Mouse (Mus musculus): ENCODE results near the gene Smyd3.

GRCm38 (mm10) chr1:179083098-179083497 is 434.7 kb downstream of the Smyd3 start:
- no peak for TF ChIP-seq POLR2A (IDR thresholded peaks at IDR 0.05; ENCODE audit: borderline replicate concordance, low read depth, low read length)
- no peak for TF ChIP-seq CTCF (IDR thresholded peaks at IDR 0.05; ENCODE audit: low read depth, low read length)

Data from bone marrow macrophage, adult 2 months (primary cell).